Mouse (Mus musculus) cerebellum, adult 11 months (tissue): Measurements from ENCODE around the gene Scfd2.

Source experiments
- DNase-seq: peaks from one replicate; pipeline ENCODE4 v3.0.0; 2022

Scfd2 gene

DNA sequence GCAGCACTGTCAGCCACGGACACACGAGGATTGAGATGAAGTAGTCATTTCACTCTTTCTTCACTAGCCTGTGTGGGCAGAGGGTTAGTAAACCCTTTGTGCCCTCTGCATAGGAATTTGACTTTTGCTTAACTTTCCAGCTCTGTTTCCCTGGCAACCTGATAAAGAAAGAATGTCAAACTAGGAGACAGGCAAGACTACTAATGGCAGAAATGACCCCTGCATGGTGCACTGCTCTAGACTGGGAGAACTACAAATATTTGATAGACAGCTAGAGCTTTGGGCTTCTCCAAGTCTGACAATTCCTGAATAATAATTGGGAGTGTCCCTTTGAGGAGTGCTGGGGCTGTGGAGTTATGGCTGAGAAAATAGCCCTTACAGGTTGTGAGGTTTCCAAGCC, 301.0 kb downstream of the Scfd2 start:
- DNase-seq, result no peak

DNA sequence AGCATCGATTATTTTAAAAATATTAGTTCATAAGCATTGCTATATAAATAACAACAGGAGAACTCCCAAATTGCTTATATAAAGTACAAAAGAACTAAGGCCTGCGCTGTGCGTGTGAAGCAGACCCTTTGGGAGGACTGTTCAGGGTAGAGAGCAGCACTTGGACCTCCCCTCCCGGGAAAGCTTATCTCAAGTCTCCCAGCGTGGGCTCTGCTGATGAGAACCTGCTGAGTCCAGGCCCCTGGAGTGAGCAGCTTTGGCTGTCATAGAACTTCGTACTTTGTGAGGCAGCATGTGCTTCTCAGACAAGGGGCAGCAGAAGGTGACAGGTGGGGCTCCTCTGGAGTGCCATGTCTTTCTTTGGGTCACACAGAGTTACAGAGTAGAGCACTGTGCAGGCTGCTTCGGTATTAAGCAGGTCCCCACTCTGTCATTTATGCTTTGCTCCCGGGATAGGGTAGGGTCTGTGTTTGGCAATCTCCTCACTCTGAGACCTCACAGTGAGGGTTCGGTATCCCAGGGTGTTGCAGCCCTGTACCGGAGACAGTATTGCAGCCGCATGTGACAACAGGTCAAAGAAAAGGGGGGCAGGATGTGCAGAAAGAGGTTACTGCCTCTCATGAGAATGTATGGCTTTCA, 301.7 kb downstream of the Scfd2 start:
- no peak for DNase-seq

DNA sequence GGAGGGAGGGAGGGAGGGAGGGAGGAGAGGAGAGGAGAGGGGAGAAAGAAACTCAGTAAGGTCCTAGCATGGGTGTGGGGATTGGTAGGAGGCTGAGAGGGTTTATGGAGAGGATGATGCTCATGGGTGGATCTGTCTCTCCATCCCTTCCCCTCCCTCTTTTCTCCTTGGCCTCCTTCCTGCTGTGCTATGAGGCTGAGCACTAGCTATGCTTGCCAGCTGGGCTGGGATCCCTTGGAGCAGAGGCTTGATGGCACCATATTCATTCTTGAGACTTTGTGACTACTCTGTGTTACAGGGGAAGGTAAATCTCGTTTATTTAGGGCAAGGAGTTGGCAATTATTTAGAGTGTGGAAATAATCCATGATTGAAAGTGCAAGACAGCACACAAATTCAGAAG, 302.6 kb downstream of the Scfd2 start:
- no peak for DNase-seq

DNA sequence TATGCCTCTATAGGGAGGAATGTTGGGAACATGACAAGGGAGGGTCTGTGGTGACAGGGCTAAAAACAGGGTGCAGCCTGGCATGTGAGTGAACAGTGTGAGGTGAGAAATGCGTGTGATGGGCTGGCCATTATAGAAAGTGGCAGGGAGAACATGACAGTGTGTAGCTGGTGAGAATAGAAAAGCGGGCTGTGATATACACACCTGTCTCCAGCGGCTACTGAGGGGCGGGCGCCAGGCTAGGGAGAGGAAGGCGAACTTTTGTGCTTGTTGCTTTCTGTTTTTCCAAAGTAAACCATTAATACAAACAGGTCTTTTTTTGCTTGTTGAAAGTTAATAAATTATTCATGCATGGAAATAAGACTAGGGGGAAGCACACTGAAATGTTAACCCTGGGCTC, 304.2 kb downstream of the Scfd2 start:
- DNase-seq, result no peak

DNA sequence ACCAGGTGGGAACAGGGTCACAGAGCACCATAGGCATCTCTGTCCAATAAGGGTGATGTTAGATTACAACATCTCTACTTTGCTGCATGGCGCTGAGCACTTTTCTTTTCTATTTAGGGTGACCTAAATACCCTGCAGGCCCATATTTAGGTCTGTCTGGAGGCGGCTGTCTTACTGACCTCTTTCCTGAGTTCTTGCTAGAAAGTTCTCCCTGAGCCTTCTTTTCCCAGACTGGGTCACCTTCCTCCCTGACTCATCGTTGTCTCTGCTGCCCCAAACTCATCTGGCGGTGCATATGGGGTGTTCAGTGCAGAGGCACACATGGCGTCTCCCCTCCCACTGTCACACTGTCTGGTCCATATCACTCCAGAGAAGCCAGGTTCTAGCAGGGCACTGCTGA, 305.4 kb downstream of the Scfd2 start:
- no peak for DNase-seq

DNA sequence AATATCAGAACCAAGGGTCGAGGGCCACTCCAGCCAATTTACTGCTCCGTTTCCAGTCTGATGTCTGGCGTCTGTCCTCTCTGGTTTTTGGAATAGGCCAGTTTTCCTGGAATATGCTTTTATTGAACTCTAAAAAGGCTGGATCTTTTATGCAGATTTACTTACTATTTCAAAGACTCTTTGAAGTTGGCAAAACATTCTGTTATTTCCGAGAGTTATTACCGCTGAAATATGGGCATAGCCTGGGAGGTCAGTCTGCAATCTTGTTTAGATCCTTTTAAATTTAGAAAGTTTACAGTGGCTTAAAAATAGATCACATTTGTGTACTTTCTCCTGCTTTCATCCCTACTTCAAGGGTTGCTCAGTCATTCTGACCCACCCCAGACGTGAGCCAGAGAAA, 307.1 kb downstream of the Scfd2 start:
- no peak for DNase-seq

DNA sequence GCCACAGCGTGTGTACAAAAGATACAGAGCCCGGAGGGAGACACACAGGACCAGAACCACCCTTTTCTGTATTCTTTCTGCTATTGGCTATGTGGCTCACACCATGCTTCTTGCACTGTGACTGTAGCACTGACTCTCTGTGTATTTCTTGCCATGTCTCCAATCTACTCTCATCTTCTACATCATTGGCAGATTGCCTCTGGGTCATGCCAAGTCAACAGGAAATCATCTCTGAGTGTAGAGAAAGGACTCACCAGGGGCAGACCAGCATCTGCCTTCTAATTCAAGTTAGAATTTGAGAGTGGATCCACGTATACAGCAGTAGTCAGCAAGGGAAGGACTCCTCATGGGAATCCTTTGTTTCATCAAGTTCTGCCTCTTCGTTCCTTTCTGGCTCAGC, 308.9 kb downstream of the Scfd2 start:
- no peak for DNase-seq

DNA sequence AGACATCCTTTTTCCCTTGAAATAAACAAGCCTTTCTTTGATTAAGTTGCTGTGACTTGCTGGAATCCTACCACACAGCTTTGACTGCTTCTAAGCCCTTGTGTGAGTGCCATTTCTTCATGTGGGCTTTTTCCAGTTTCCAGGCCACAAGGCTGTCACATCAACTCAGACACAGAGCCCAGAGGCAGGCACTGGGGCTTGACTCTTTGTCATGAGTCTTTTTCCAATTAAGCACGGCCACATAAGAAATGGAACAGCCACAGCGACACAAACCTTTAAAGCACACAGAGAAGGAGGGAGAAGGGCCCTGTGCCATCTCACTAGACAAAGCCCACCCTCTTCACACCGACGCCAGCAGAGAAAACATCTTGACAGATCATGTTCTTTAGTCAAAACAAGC, 313.0 kb downstream of the Scfd2 start:
- no peak for DNase-seq

DNA sequence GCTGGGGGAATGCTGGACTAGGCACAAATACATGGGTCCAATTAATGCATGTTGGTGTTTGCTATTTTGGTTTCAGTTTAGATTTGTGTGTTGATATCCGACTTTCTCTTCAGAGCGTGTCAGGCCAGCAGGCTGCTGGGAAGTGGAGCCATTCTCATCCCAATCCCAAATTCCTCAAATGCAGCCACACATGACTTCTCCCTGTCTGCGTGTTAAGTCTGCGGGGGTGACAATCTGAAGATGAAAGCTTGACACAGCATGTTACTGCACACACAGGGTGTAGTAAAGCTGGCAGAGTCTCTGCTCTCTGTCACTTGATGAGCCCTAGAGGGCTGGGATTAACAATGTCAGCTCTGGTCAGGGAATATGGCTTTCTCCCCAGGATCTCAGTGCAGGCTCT, 316.4 kb downstream of the Scfd2 start:
- no peak for DNase-seq

DNA sequence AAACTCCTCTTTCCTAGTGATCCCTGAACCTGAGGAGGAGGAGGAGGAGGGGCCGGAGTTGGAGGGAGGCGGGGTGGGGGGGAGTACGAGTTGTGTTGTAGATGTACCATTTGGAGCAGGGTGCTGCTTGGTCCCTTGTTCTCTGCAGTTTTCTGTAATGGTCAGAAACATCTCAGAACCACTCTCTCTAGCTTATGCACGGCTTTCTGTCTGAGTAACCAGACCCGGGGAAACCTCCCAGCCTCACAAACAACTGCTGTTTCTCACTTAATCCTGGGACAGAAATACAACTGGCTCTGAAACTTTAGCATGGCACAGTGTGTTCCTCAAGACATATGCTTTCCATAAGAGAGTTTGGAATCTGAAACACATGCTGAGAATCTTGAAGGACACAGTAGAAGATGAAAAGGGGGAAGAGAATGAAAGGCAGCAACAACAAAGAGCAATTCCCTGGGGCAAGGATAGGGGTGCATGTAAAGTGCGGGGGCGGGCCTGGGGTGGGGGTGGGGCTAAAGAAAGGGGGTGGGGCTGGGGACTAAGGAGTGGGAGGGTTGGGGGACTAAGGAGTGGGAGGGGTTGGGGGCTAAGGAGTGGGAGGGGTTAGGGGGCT, 317.0 kb downstream of the Scfd2 start:
- DNase-seq, result no peak

DNA sequence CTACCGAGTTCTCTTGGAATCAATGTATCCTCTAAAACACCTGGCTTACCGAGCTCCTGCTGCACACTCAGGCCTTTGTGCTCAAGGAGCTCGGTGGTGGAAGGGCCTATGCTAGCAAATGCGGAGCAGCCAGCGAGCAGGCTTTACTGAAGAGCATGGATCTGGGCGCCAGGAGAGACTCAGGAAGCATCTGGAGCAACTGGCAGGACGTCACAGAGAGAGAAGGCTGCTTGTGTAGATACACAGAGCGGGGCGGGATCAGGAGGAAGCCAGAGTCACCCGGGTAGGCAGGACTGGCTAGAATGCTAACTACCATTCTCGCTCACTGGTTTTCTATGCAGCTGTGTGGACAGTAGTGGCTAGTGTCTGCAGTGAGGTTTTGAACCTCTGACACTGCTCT, 320.2 kb downstream of the Scfd2 start:
- DNase-seq, result no peak

DNA sequence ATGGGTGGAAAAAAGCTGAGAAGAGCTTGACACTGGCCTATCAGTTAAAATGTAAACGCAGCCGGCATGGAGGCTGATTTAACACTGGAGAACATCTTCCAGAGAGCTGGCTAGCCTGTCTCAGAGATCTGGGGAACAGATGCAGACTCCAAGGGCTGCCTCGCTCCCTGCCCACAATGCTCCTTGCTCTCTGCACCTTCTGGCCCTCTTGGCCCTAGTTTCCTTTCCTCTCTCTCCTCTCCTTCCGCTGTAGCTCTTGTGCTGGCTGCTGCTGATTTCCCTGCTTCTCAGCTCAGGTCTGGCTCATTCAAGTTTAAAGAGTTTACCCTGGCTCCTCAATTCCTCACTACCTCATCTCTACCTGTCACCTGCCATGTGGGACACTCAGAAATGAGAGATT, 321.9 kb downstream of the Scfd2 start:
- peak; percentile 20 for DNase-seq

DNA sequence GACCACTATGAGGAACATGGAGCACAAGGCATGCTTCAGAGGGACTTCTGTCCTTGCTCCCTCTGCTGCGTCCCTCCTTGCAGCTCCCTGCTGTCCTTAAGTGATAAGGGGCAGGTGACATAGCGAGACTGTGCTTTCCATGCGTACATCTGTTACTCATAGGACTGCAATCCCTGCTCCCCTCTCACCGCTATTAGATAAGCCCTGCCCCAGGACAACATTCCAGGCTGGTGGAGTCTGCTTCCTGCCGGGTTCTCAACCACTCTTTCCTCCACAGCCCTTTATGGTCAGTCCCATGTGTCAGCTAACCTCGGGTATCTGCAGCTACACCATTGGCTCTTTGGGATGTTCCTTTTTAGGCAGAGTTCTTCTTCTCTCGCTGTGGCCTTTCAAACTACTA, 323.1 kb downstream of the Scfd2 start:
- no peak for DNase-seq

DNA sequence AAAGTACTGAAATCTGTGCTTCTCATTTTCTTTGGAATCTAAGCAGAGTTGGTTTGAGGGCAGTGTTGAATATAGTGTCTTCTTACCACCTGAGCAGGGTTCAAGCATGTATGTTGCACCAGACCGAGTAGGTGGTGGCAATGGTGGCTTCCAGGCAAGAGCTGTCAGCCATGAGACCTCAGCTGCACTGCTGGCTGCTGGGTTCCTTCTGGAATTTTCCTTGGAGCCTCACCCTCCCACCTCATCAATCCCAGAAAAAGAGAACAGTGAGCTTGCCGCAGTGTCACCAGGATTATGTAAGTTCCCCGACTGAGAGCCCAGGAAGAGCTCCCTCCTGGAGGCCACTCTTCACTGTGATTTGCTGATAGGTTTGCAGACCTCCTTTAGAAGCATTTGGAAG, 324.4 kb downstream of the Scfd2 start:
- no peak for DNase-seq

DNA sequence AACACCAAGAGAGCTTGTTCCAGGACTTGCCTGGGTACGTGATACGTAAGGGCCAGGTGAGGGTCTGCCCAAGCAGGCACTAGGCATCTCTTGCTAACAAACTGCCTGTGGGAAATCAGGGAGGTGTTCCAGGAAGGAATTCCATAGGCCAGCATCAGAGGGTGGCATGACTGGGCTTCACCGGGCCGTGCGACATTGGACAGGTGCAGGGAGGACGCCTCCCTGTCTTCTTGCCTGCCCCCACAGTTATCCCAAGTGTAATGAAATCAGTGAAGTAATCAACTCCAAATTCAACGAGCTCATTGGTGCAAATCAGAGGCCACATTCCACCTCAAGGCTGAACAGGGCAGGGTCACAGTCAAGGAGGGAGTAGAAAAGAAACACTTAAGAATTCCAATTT, 324.9 kb downstream of the Scfd2 start:
- no peak for DNase-seq

DNA sequence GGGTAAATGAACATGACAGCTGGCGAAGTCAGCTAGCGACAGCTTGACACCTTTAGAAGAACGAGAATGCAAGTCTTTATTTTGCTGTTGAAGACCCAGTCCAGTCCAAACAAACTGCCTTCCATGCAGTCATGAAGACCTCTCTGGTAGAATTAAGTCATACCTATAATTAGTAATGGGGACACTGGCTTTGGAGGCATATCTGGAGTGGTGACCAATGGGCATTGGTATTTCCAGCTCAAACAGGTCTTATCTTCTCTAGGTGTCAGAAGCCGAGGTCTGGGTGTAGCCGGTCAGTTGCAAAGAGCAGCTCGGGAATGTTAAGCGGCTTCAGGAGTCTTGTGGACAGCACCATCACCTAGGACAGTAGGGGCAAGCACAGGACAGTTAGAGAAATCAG, 325.5 kb downstream of the Scfd2 start:
- DNase-seq, result no peak

DNA sequence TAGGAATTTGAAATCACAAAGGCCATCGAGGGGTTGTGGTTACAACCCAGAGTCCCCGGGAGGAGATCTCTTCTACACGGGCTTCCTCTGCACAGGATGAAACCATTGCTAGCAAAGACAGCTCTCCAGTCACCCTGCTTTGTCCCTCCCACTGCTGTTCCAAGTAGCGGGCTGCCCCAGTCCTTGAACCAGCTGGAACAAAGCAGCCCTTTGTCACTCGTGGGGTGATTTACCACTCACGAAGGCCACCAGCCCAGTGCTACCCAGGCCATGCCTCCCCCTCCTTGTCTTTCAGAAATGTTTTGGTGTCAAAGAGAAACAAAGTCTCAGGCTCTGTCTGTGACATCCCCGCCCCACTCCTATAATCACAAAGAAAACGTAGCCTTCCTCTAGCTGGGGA, 326.1 kb downstream of the Scfd2 start:
- no peak for DNase-seq

DNA sequence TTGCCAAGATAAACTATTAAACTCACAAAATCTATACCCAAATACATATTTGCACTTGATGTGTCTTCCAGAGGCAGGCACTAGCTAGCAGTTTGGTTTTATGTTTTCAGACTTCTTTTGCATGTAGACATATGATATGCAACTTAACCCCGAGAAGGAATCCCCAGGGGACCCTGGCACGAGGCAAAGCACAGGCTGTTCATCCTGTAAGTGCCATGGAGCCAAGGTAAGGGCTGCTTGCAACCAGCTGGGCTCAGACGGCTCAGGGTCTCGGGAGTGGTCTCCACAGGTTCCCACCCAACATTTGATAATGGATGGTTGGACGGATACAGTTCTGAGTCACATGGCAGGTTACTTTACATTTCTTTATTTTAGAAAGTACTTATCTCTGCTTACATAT, 327.1 kb downstream of the Scfd2 start:
- DNase-seq, result no peak

DNA sequence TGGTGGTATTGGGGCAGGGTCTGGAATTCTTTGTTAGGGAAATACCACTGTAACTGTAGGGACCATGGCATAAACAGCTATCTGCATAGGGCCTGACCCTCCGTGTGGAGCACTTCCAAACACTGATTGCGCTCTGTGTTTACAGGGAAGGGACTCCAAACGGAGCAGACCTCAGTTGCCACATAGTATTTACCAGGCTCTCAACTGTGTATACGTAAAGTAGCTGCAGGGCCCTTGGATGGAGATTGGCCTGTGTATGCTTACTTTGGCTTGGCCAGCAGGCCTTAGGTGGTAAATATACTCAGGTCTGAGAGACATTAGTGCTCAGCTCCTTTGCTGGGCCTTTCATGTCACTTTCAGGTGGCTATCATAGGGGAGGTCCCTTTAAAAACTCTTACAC, 329.0 kb downstream of the Scfd2 start:
- DNase-seq, result no peak

DNA sequence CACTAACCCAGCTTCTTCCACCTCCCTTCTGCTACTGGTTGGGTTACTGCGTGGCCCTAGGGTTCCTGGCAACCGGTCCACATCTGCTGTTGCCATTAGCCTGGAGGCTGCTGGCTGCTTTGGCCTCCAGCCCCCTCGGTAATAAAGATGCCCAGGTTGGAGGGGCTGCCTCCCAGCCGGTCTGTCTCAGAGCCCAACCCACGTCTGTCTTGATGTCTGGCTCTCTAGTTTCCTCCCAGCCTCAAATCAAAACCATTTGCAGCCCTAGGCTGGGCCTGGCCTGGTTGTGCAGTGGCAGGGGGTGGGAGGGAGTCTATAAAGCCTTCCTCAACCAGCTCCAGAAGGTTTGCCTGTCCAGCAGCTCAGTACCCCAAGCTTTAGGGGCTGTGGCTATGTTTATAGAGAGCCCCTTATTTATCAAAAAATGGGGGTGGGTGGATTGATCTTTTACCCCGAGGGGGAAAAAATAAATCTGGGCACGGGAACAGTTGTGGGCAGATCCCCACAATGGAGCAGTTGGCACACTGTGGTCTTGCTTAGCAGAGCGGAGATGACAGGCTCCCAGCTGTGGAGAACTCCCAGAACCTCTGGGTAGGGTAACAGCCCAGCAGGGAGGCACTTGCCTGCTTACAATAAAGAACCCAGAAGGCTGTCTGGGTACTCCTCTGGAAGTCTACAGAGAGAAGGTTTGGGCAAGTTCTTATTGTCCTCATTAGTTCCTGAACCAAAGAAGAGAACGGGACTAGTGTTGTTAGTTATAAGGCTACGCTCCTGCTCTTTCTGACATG, 329.8 kb downstream of the Scfd2 start:
- DNase-seq, result no peak

DNA sequence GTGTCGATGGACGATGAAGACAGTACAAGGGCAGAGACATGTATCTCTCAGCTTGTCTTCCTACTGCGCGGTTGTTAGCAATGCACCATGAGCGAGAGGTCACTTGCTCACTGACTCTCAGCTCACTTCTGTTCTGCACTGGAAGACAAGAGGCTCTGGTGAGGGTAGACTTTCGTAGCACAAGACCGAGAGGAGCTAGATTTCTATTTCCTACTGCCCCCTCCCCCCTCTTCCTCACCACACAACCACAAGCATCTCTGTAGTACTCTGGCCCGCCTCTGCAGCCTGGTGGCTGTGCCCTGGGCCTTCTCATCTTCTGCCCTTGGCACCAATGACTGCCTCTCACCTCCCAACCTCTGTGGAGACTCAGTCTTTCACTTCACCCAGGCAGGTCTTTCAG, 331.1 kb downstream of the Scfd2 start:
- no peak for DNase-seq

DNA sequence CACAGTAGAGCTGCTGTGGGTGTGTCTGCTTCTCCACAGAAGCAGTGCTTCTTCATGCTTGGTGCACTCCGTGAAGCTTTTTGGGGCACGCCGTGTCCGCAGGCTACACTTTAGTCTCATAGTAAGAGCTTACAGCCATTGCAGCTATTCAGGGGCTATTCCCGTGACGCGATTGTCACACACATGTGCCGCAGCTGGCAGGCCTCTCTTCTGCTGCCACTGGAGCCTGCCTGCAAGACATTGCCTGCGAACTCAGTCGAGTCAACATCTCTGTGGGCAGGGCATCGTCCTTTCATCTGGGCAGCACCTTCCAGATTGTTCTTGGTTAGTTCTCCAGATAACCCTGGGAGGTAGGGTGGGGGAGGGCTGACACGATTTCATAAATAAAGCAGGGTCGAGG, 331.8 kb downstream of the Scfd2 start:
- no peak for DNase-seq

DNA sequence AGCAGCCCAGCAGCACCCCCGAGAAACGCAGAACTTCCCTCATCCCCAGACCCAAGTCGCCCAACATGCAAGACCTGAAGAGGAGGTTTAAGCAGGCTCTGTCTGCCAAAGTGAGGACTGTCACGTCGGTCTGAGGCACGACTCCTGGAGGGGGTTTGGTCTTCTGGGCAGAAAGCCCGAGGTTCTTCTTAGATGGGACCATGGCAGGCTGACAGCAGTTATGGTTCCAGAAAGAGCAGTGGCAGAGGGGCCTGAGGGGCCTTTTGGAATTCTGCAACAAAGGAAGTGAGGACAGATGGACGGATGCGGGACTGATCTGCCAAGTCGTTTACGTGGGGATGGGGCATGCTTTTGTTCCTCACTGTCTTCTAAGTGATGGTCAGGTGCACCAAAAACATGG, 333.1 kb downstream of the Scfd2 start:
- no peak for DNase-seq

DNA sequence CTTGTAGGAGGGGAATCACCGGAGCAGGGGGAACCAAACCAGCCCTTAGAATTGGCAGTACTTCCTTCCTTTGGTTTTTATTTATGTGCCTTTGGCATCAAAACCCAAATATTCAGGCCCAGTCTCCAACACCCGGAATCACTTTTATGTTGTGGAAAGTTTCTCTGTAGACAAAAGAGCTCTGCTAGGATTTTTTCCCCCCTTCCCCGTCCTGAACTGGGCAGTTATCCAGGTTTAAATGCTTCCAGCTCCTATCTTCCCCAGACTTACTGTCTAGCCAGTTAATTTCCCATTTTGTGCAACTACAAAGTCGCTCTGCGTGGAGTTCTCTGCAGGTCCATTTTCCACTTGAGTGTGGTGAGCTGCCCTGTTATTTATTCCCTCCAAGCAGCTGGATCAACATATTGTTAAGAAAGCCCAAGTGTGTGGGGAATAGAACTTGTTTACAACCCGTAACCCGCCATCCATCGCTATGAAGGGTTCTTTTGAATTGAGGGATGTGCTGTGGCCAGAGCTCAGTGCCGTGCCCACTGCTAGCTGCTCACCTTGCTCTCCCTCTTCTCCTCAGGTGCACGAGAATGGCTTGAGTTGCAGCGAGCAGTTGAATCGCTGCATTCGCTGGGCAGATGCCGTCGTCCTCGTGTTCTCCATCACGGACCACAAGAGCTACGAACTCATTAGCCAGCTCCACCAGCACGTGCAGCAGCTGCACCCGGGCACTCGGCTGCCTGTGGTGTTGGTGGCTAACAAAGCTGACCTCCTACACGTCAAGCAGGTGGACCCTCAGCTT, 333.8 kb downstream of the Scfd2 start:
- DNase-seq, result no peak
